Mouse (Mus musculus) MEL (cell line): ENCODE measurements around the gene Lep. TPM values are rescaled to one million over a fixed set of nuclear protein-coding genes. Genes with fewer than 3 reads are reported as not detected.

Experiments used
- DNase-seq: peaks from one replicate; pipeline ENCODE4 v3.0.0; 2011; ENCODE audit warnings: low read depth, low spot score
- H3K27ac ChIP-seq: 2 replicates; pipeline ENCODE4 v1.5.1; 2012; ENCODE audit warnings: low read depth, mild to moderate bottlenecking, control low read depth, low read length, moderate library complexity; ENCODE audit not compliant: control insufficient read depth
- H3K27me3 ChIP-seq, 2 experiments: fragments of 150-350 bp in 1 of 2; sonication (generic) in 1 of 2; 2 replicates each; pipeline ENCODE4 v1.6.1; 2012; ENCODE audit warnings: low read length in 2 of 2, mild to moderate bottlenecking in 2 of 2, improper control_type of control experiment in 1 of 2, moderate library complexity in 1 of 2; ENCODE audit not compliant: insufficient read depth in 2 of 2, control insufficient read depth in 1 of 2
- H3K36me3 ChIP-seq, 2 experiments: 2 replicates each; pipeline ENCODE4 v1.6.1; 2012 to 2014; ENCODE audit warnings: low read length in 2 of 2, improper control_type of control experiment in 1 of 2, inconsistent platforms in 1 of 2, mild to moderate bottlenecking in 1 of 2; ENCODE audit not compliant: insufficient read depth in 2 of 2, control insufficient read depth in 1 of 2
- H3K4me1 ChIP-seq, 2 experiments: fragments of 150-350 bp in 1 of 2; sonication (generic) in 1 of 2; 2 replicates each; pipeline ENCODE4 v1.6.1; 2012; ENCODE audit warnings: low read length in 2 of 2, improper control_type of control experiment in 1 of 2, mild to moderate bottlenecking in 1 of 2; ENCODE audit not compliant: insufficient read depth in 2 of 2, control insufficient read depth in 1 of 2
- H3K4me3 ChIP-seq, 2 experiments: fragments of 150-350 bp in 1 of 2; sonication (generic) in 1 of 2; 2 replicates each; pipeline ENCODE4 v1.5.1; 2012; ENCODE audit warnings: low read depth in 2 of 2, low read length in 2 of 2, mild to moderate bottlenecking in 2 of 2, moderate library complexity in 2 of 2, control low read depth in 1 of 2, improper control_type of control experiment in 1 of 2; ENCODE audit not compliant: control insufficient read depth in 1 of 2, insufficient read depth in 1 of 2
- H3K79me2 ChIP-seq: 2 replicates; pipeline ENCODE4 v1.6.1; 2012; ENCODE audit warnings: mild to moderate bottlenecking, low read length, moderate library complexity; ENCODE audit not compliant: control insufficient read depth, poor library complexity, insufficient read depth
- H3K9ac ChIP-seq: 2 replicates; pipeline ENCODE4 v1.6.1; 2012; ENCODE audit warnings: low read depth, mild to moderate bottlenecking, control low read depth, low read length, moderate library complexity; ENCODE audit not compliant: control insufficient read depth, poor library complexity, severe bottlenecking
- H3K9me3 ChIP-seq: fragments of 150-350 bp; sonication (generic); replicated peaks from 2 replicates; pipeline ENCODE4 v1.6.1; 2012; ENCODE audit warnings: mild to moderate bottlenecking, low read length, improper control_type of control experiment, moderate library complexity; ENCODE audit not compliant: insufficient read depth
- CHD2 ChIP-seq: IDR thresholded peaks from 2 replicates; pipeline ENCODE4 v1.6.1; 2011; ENCODE audit warnings: low read length, improper control_type of control experiment
- GABPA ChIP-seq: IDR thresholded peaks from 2 replicates; pipeline ENCODE4 v1.6.1; 2012; ENCODE audit warnings: low read depth, mild to moderate bottlenecking, inconsistent platforms, low read length, improper control_type of control experiment, moderate library complexity
- MAFK ChIP-seq: IDR thresholded peaks from 2 replicates; pipeline ENCODE4 v1.6.1; 2011; ENCODE audit warnings: low read depth, mild to moderate bottlenecking, low read length, improper control_type of control experiment, borderline replicate concordance
- MAX ChIP-seq: IDR thresholded peaks from 2 replicates; pipeline ENCODE4 v1.6.1; 2011; ENCODE audit warnings: low read length, improper control_type of control experiment
- MEF2A ChIP-seq: IDR thresholded peaks from 2 replicates; pipeline ENCODE4 v1.6.1; 2014; ENCODE audit warnings: low read depth, mild to moderate bottlenecking, inconsistent platforms, low read length, improper control_type of control experiment; ENCODE audit not compliant: poor library complexity, insufficient replicate concordance, severe bottlenecking; ENCODE audit errors: extremely low read depth
- MXI1 ChIP-seq: IDR thresholded peaks from 2 replicates; pipeline ENCODE4 v1.6.1; 2011; ENCODE audit warnings: mild to moderate bottlenecking, low read depth, low read length, improper control_type of control experiment
- MYC ChIP-seq: IDR thresholded peaks from 2 replicates; pipeline ENCODE4 v1.6.1; 2011; ENCODE audit warnings: low read depth, mild to moderate bottlenecking, low read length, improper control_type of control experiment, moderate library complexity
- NRF1 ChIP-seq: IDR thresholded peaks from 2 replicates; pipeline ENCODE4 v1.6.1; 2014; ENCODE audit warnings: low read depth, mild to moderate bottlenecking, inconsistent platforms, low read length, improper control_type of control experiment, moderate library complexity; ENCODE audit not compliant: poor library complexity, insufficient read depth, severe bottlenecking
- POLR2A ChIP-seq, 2 experiments: IDR thresholded peaks; 2 replicates each; pipeline ENCODE4 v1.6.1; 2011 to 2012; ENCODE audit warnings: low read length in 2 of 2, mild to moderate bottlenecking in 2 of 2, control low read depth in 1 of 2, improper control_type of control experiment in 1 of 2, low read depth in 1 of 2, moderate library complexity in 1 of 2; ENCODE audit not compliant: control insufficient read depth in 1 of 2, insufficient read depth in 1 of 2, poor library complexity in 1 of 2
- POLR2AphosphoS2 ChIP-seq: IDR thresholded peaks from 2 replicates; pipeline ENCODE4 v1.6.1; 2011; ENCODE audit warnings: low read length, improper control_type of control experiment
- SMC3 ChIP-seq: IDR thresholded peaks from 2 replicates; pipeline ENCODE4 v1.6.1; 2011; ENCODE audit warnings: low read depth, low read length, improper control_type of control experiment
- TCF12 ChIP-seq: IDR thresholded peaks from 2 replicates; pipeline ENCODE4 v1.6.1; 2014; ENCODE audit warnings: low read depth, mild to moderate bottlenecking, inconsistent platforms, low read length, improper control_type of control experiment, moderate library complexity
- UBTF ChIP-seq: IDR thresholded peaks from 2 replicates; pipeline ENCODE4 v1.6.1; 2012; ENCODE audit warnings: low read depth, mild to moderate bottlenecking, inconsistent platforms, low read length, improper control_type of control experiment, moderate library complexity, borderline replicate concordance; ENCODE audit not compliant: insufficient read depth
- ZKSCAN1 ChIP-seq: IDR thresholded peaks from 2 replicates; pipeline ENCODE4 v1.6.1; 2012; ENCODE audit warnings: low read depth, mild to moderate bottlenecking, inconsistent platforms, low read length, improper control_type of control experiment, moderate library complexity
- polyA plus RNA-seq, 2 experiments: library from polyadenylated mRNA; stranded (reverse) in 1 of 2; unstranded in 1 of 2; fragments of >175 nt in 1 of 2; fragments of >200 nt in 1 of 2; gene quantifications; 2 replicates each; pipeline versions ENCODE4 v1.2.1 to v1.2.4; 2012; ENCODE audit warnings: low replicate concordance in 2 of 2, low read depth in 1 of 2; ENCODE audit not compliant: insufficient read length in 2 of 2, insufficient read depth in 1 of 2, missing spikeins in 1 of 2
- total RNA-seq: library from RNA; depleted of rRNA; stranded (reverse); fragments of 300-350 nt; gene quantifications from 2 replicates; pipeline ENCODE4 v1.2.3, GENCODE M21; 2012

The Lep gene
- total and polyA plus RNA-seq, 3 experiments: not detected

DNA sequence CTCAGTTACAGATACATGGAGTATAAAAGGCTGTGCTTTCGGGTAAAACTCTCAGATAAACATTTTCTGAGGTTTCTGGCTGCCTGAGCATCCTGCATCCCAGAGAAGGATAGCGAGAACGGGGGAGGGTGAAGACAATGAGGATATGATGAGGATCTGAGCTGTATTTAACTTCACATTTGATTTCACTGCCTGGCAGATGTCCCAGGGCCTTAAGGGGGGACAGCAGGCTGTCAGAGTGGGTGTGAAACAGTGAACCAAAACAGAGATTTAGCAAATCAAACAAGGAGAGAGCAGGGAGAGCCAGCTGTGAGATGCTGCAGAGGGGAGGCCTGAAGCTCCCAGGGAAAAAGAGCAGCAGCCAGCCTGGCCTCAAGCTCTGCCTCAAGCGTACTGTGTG is 19.3 kb downstream of the Lep start (continued):
- no peak for TF ChIP-seq MAFK
- no peak for TF ChIP-seq TCF12
- TF ChIP-seq POLR2AphosphoS2: no peak
- TF ChIP-seq UBTF: no peak
- no peak for TF ChIP-seq SMC3

DNA sequence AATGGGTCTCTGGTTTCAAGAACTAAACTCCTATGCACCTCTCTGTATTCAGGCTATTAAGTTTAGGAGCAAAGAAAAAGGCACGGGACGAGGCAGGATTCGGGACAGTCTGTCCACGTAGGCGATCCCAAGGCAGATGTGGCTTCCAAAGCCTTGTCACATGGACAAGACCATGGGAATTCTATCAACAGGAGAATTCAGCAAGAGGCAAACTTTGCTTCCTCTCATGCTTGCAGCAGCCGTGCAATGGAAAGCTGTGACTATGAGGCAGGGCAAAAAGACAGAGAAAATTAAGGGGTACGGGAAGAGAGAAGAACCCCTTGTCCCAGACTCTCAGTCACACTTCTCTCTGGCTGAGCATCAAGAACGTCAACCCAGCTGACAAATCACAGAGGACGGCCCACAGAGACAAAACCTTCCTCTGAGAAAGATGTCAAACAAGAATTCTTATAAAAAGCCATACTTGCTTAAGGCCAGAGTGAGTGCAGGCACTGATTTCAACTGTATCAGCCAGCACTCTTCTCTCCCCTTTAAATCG is 21.9 kb downstream of the Lep start:
- H3K4me3 ChIP-seq: no peak overlapping the region
- H3K79me2 ChIP-seq: no peaks in the 10 kb centered on the region
- H3K27me3 ChIP-seq: peaks cover 5 to 12% of the 10 kb centered on the region in 2 experiments; a peak in 3 of 4 replicates
- no peak for TF ChIP-seq CHD2
- no peak for TF ChIP-seq POLR2A (IDR thresholded peaks at IDR 0.05; ENCODE audit: control insufficient read depth in 1 of 2, insufficient read depth in 1 of 2, low read depth in 1 of 2, low read length in 2 of 2, poor library complexity in 1 of 2)
- no peak for TF ChIP-seq MXI1
- TF ChIP-seq MYC: no peak
- H3K27ac ChIP-seq: no peak overlapping the region
- H3K9ac ChIP-seq: no peak overlapping the region
- no peaks in the 10 kb centered on the region for H3K36me3 ChIP-seq
- no peak for DNase-seq
- H3K9me3 ChIP-seq: no peaks in the 10 kb centered on the region
- H3K4me1 ChIP-seq: no peaks in the 10 kb centered on the region

DNA sequence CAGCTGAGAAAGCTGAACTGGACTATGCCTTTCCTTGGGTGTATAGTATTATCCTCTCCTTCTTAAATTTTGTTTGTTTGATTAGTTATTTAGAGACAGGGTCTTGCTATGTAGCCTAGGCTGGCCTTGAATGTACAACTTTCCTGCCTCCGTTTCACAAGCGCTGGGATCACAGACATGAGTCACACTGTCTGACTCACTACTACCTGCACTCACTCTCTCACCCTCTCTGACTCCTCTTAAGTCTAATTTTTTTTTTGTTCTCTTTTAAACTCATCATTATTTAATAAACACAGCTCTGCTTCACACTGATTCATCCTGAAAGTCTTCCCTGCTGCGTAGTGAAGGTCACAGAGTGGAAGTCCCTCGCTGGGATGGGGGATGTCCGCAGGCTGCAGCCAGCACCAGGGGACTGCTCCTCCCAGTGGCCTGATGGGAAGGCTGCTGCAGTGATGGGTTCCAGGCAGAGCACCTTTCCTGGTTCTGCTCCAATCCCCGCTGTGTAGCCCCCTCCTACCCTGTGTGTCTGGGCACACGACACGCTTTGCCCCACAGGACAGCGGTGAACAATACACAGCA is 22.8 kb downstream of the Lep start:
- H3K4me3 ChIP-seq: no peak overlapping the region
- no peaks in the 10 kb centered on the region for H3K9me3 ChIP-seq
- H3K4me1 ChIP-seq: peaks cover 0 to 4% of the 10 kb centered on the region in 2 experiments; a peak in 3 of 4 replicates
- peaks cover 5 to 12% of the 10 kb centered on the region in 2 experiments; a peak in 3 of 4 replicates for H3K27me3 ChIP-seq
- no peak for TF ChIP-seq MEF2A
- no peak for TF ChIP-seq MAFK
- no peak for TF ChIP-seq ZKSCAN1
- no peak for TF ChIP-seq MAX
- no peak for TF ChIP-seq NRF1
- TF ChIP-seq GABPA: no peak
- no peaks in the 10 kb centered on the region for H3K79me2 ChIP-seq
- H3K36me3 ChIP-seq: peaks cover 0 to 2% of the 10 kb centered on the region in 2 experiments; a peak in 1 of 4 replicates
- H3K9ac ChIP-seq: no peak overlapping the region
- DNase-seq: no peak
- H3K27ac ChIP-seq: no peak overlapping the region
